Mouse (Mus musculus): ENCODE data around the gene Slc6a12. TPM values are rescaled to one million over a fixed set of nuclear protein-coding genes. Genes with fewer than 3 reads are reported as not detected.

Slc6a12 gene
- polyA plus RNA-seq, 1 experiment from 2014 or later: not detected

- H3K4me1 ChIP-seq (replicated peaks; ENCODE audit: control insufficient read depth, insufficient read depth, low read length): no peaks in the 10 kb centered on the region
- H3K36me3 ChIP-seq (ENCODE audit: control insufficient read depth, insufficient read depth, low read length): no peaks in the 10 kb centered on the region
- WGBS: 65% methylated on average over 6 of the region's 6 CpGs
- no peak overlapping the region for H3K4me2 ChIP-seq (replicated peaks; ENCODE audit: low read depth, low read length)
- H3K9ac ChIP-seq (ENCODE audit: low read depth, low read length): no peak overlapping the region
- no peaks in the 10 kb centered on the region for H3K27me3 ChIP-seq (ENCODE audit: control insufficient read depth, insufficient read depth, low read length)
- no peak overlapping the region for H3K4me3 ChIP-seq (ENCODE audit: low read depth, low read length)
- H3K9me3 ChIP-seq (ENCODE audit: control insufficient read depth, low read length): no peaks in the 10 kb centered on the region
- H3K27ac ChIP-seq (ENCODE audit: low read depth, low read length): no peak overlapping the region
- ATAC-seq (ENCODE audit: low FRiP score) (no peak), DNase-seq (ENCODE audit: low spot score) (no peak)
Measured at GRCm38 (mm10) chr6:121319099-121319498, 23.8 kb upstream of the Slc6a12 start.

- no peak overlapping the region for H3K4me3 ChIP-seq (ENCODE audit: low read depth, low read length)
- no peak for ATAC-seq (ENCODE audit: low FRiP score)
Measured at GRCm38 (mm10) chr6:121322381-121323110, 20.3 kb upstream of the Slc6a12 start.

GRCm38 (mm10) chr6:121325298-121325697 is 17.6 kb upstream of the Slc6a12 start:
- Histone ChIP-seq H3K36me3 (ENCODE audit: control insufficient read depth, insufficient read depth, low read length) (no peaks in the 10 kb centered on the region), H3K9me3 (ENCODE audit: control insufficient read depth, low read length) (no peaks in the 10 kb centered on the region), H3K4me3 (ENCODE audit: low read depth, low read length) (no peak overlapping the region), H3K4me2 (replicated peaks; ENCODE audit: low read depth, low read length) (no peak overlapping the region), H3K9ac (ENCODE audit: low read depth, low read length) (no peak overlapping the region), H3K27me3 (ENCODE audit: control insufficient read depth, insufficient read depth, low read length) (peaks cover 2% of the 10 kb centered on the region; the same call in 1 of the 2 replicates), H3K27ac (ENCODE audit: low read depth, low read length) (no peak overlapping the region), H3K4me1 (replicated peaks; ENCODE audit: control insufficient read depth, insufficient read depth, low read length) (peaks cover 2% of the 10 kb centered on the region; the same call in 1 of the 2 replicates)
- DNase-seq (ENCODE audit: low spot score): no peak
- WGBS: 90% methylated on average over 2 of the region's 3 CpGs
- ATAC-seq (ENCODE audit: low FRiP score): no peak

More at GRCm38 (mm10) chr6:121322381-121323110, 20.3 kb upstream of the Slc6a12 start:
- DNase-seq (ENCODE audit: low spot score): no peak
- Histone ChIP-seq H3K4me1 (replicated peaks; ENCODE audit: control insufficient read depth, insufficient read depth, low read length) (no peaks in the 10 kb centered on the region), H3K27ac (ENCODE audit: low read depth, low read length) (no peak overlapping the region), H3K9ac (ENCODE audit: low read depth, low read length) (no peak overlapping the region), H3K9me3 (ENCODE audit: control insufficient read depth, low read length) (no peaks in the 10 kb centered on the region), H3K36me3 (ENCODE audit: control insufficient read depth, insufficient read depth, low read length) (no peaks in the 10 kb centered on the region), H3K4me2 (replicated peaks; ENCODE audit: low read depth, low read length) (no peak overlapping the region), H3K27me3 (ENCODE audit: control insufficient read depth, insufficient read depth, low read length) (no peaks in the 10 kb centered on the region)
- WGBS: 83% methylated on average over 9 of the region's 9 CpGs

GRCm38 (mm10) chr6:121325740-121326139 is 17.1 kb upstream of the Slc6a12 start:
- Histone ChIP-seq H3K36me3 (ENCODE audit: control insufficient read depth, insufficient read depth, low read length) (no peaks in the 10 kb centered on the region), H3K27ac (ENCODE audit: low read depth, low read length) (no peak overlapping the region), H3K9me3 (ENCODE audit: control insufficient read depth, low read length) (no peaks in the 10 kb centered on the region), H3K4me3 (ENCODE audit: low read depth, low read length) (no peak overlapping the region), H3K4me2 (replicated peaks; ENCODE audit: low read depth, low read length) (no peak overlapping the region), H3K27me3 (ENCODE audit: control insufficient read depth, insufficient read depth, low read length) (peaks cover 2% of the 10 kb centered on the region; the same call in 1 of the 2 replicates), H3K9ac (ENCODE audit: low read depth, low read length) (no peak overlapping the region), H3K4me1 (replicated peaks; ENCODE audit: control insufficient read depth, insufficient read depth, low read length) (peaks cover 2% of the 10 kb centered on the region; the same call in 1 of the 2 replicates)
- ATAC-seq (ENCODE audit: low FRiP score) (no peak), DNase-seq (ENCODE audit: low spot score) (no peak)
- WGBS: 74% methylated on average over 9 of the region's 9 CpGs

- H3K4me1 ChIP-seq (replicated peaks; ENCODE audit: control insufficient read depth, insufficient read depth, low read length): peaks cover 2% of the 10 kb centered on the region; the same call in 1 of the 2 replicates
- no peak overlapping the region for H3K4me3 ChIP-seq (ENCODE audit: low read depth, low read length)
- H3K27me3 ChIP-seq (ENCODE audit: control insufficient read depth, insufficient read depth, low read length): peaks cover 2% of the 10 kb centered on the region; the same call in 1 of the 2 replicates
- no peaks in the 10 kb centered on the region for H3K9me3 ChIP-seq (ENCODE audit: control insufficient read depth, low read length)
- DNase-seq (ENCODE audit: low spot score) (no peak), ATAC-seq (ENCODE audit: low FRiP score) (no peak)
- H3K4me2 ChIP-seq (replicated peaks; ENCODE audit: low read depth, low read length): no peak overlapping the region
- no peak overlapping the region for H3K9ac ChIP-seq (ENCODE audit: low read depth, low read length)
- WGBS: 60% methylated on average over 10 of the region's 10 CpGs
- no peaks in the 10 kb centered on the region for H3K36me3 ChIP-seq (ENCODE audit: control insufficient read depth, insufficient read depth, low read length)
- H3K27ac ChIP-seq (ENCODE audit: low read depth, low read length): no peak overlapping the region
Measured at GRCm38 (mm10) chr6:121326486-121327069, 16.3 kb upstream of the Slc6a12 start.

- DNase-seq (ENCODE audit: low spot score) (no peak), ATAC-seq (ENCODE audit: low FRiP score) (no peak)
- Histone ChIP-seq H3K9me3 (ENCODE audit: control insufficient read depth, low read length) (no peaks in the 10 kb centered on the region), H3K4me1 (replicated peaks; ENCODE audit: control insufficient read depth, insufficient read depth, low read length) (peaks cover 2% of the 10 kb centered on the region; the same call in 1 of the 2 replicates), H3K4me3 (ENCODE audit: low read depth, low read length) (no peak overlapping the region), H3K4me2 (replicated peaks; ENCODE audit: low read depth, low read length) (no peak overlapping the region), H3K36me3 (ENCODE audit: control insufficient read depth, insufficient read depth, low read length) (no peaks in the 10 kb centered on the region), H3K27ac (ENCODE audit: low read depth, low read length) (no peak overlapping the region), H3K27me3 (ENCODE audit: control insufficient read depth, insufficient read depth, low read length) (peaks cover 2% of the 10 kb centered on the region; the same call in 1 of the 2 replicates), H3K9ac (ENCODE audit: low read depth, low read length) (no peak overlapping the region)
- WGBS: 55% methylated on average over 9 of the region's 9 CpGs
Measured at GRCm38 (mm10) chr6:121328417-121328884, 14.4 kb upstream of the Slc6a12 start.

- no peak overlapping the region for H3K27ac ChIP-seq (ENCODE audit: low read depth, low read length)
- DNase-seq (ENCODE audit: low spot score) (peak; percentile 52), ATAC-seq (ENCODE audit: low FRiP score) (peak; percentile 61)
Measured at GRCm38 (mm10) chr6:121329848-121330508, 12.9 kb upstream of the Slc6a12 start.

GRCm38 (mm10) chr6:121335841-121336240 is 7.0 kb upstream of the Slc6a12 start:
- no peak for ATAC-seq (ENCODE audit: low FRiP score)
- Histone ChIP-seq H3K27ac (ENCODE audit: low read depth, low read length) (no peak overlapping the region), H3K36me3 (ENCODE audit: control insufficient read depth, insufficient read depth, low read length) (no peaks in the 10 kb centered on the region), H3K27me3 (ENCODE audit: control insufficient read depth, insufficient read depth, low read length) (no peaks in the 10 kb centered on the region), H3K4me1 (replicated peaks; ENCODE audit: control insufficient read depth, insufficient read depth, low read length) (no peaks in the 10 kb centered on the region), H3K4me2 (replicated peaks; ENCODE audit: low read depth, low read length) (no peak overlapping the region), H3K9me3 (ENCODE audit: control insufficient read depth, low read length) (no peaks in the 10 kb centered on the region), H3K9ac (ENCODE audit: low read depth, low read length) (no peak overlapping the region), H3K4me3 (ENCODE audit: low read depth, low read length) (no peak overlapping the region)
- WGBS: 87% methylated on average over 9 of the region's 9 CpGs
- DNase-seq (ENCODE audit: low spot score): no peak

More at GRCm38 (mm10) chr6:121329848-121330508, 12.9 kb upstream of the Slc6a12 start:
- Histone ChIP-seq H3K9ac (ENCODE audit: low read depth, low read length) (no peak overlapping the region), H3K4me1 (replicated peaks; ENCODE audit: control insufficient read depth, insufficient read depth, low read length) (peaks cover 2% of the 10 kb centered on the region; the same call in 1 of the 2 replicates), H3K4me2 (replicated peaks; ENCODE audit: low read depth, low read length) (no peak overlapping the region), H3K4me3 (ENCODE audit: low read depth, low read length) (no peak overlapping the region), H3K9me3 (ENCODE audit: control insufficient read depth, low read length) (no peaks in the 10 kb centered on the region), H3K36me3 (ENCODE audit: control insufficient read depth, insufficient read depth, low read length) (no peaks in the 10 kb centered on the region), H3K27me3 (ENCODE audit: control insufficient read depth, insufficient read depth, low read length) (peaks cover 2% of the 10 kb centered on the region; the same call in 1 of the 2 replicates)
- 6% methylated on average over 10 of the region's 10 CpGs for WGBS
